Mouse (Mus musculus) neural tube, embryonic 15.5 days (tissue): ENCODE measurements around the gene Tspan32. TPM values are rescaled to one million over a fixed set of nuclear protein-coding genes. Genes with fewer than 3 reads are reported as not detected.

Experiments used
- ATAC-seq: fragments of 200-750 bp; cut with Nextera tagmentation; 2 replicates; pipeline ENCODE4 v1.8.0; 2017; ENCODE audit warnings: mild to moderate bottlenecking, moderate TSS enrichment, moderate library complexity; ENCODE audit not compliant: low FRiP score
- H3K27ac ChIP-seq: fragments of 300-500 bp; sonication (generic); replicated peaks from 2 replicates; pipeline ENCODE4 v1.5.1; 2015; ENCODE audit warnings: mild to moderate bottlenecking, inconsistent platforms
- H3K27me3 ChIP-seq: fragments of 300-500 bp; sonication (generic); replicated peaks from 2 replicates; pipeline ENCODE4 v1.6.1; 2015; ENCODE audit warnings: inconsistent platforms
- H3K36me3 ChIP-seq: fragments of 300-500 bp; sonication (generic); 2 replicates; pipeline ENCODE4 v1.6.1; 2015; ENCODE audit warnings: inconsistent platforms
- H3K4me1 ChIP-seq: fragments of 300-500 bp; sonication (generic); 2 replicates; pipeline ENCODE4 v1.6.1; 2015; ENCODE audit warnings: inconsistent platforms
- H3K4me2 ChIP-seq: fragments of 300-500 bp; sonication (generic); 2 replicates; pipeline ENCODE4 v1.6.1; 2015; ENCODE audit warnings: inconsistent platforms, mild to moderate bottlenecking, moderate library complexity
- H3K4me3 ChIP-seq: fragments of 300-500 bp; sonication (generic); replicated peaks from 2 replicates; pipeline ENCODE4 v1.5.1; 2015; ENCODE audit warnings: mild to moderate bottlenecking, inconsistent platforms
- H3K9ac ChIP-seq: fragments of 300-500 bp; sonication (generic); replicated peaks from 2 replicates; pipeline ENCODE4 v1.6.1; 2015; ENCODE audit warnings: mild to moderate bottlenecking, inconsistent platforms
- H3K9me3 ChIP-seq: fragments of 300-500 bp; sonication (generic); replicated peaks from 2 replicates; pipeline ENCODE4 v1.6.1; 2016; ENCODE audit warnings: inconsistent platforms
- WGBS: fragments of 180-500 bp; shearing (Covaris S2); methylation state at CpG from one replicate; pipeline ENCODE4 v1.1.7; 2015; ENCODE audit warnings: mixed read lengths; 5-methylcytosine and 5-hydroxymethylcytosine counted together
- polyA plus RNA-seq: library from polyadenylated mRNA; unstranded; fragments of >200 nt; fragmentation: Nextera tagmentation; extraction: Ambion mirVana; gene quantifications from 2 replicates; pipeline ENCODE4 v1.2.1, GENCODE M21; 2015

Tspan32 gene
- polyA plus RNA-seq, 1 experiment from 2014 or later, result 0.51 TPM

GRCm38 (mm10) chr7:143020764-143021163 is 15.9 kb downstream of the Tspan32 start:
- ATAC-seq, result no peak
- 84% methylated on average over 3 of the region's 3 CpGs for WGBS
- Histone ChIP-seq H3K4me3 (no peak overlapping the region), H3K9ac (no peak overlapping the region), H3K27ac (no peak overlapping the region), H3K4me2 (no peak overlapping the region), H3K36me3 (peaks cover 11% of the 10 kb centered on the region), H3K27me3 (no peaks in the 10 kb centered on the region), H3K9me3 (no peaks in the 10 kb centered on the region), H3K4me1 (peaks cover 11% of the 10 kb centered on the region)

GRCm38 (mm10) chr7:143021356-143022164 is 16.7 kb downstream of the Tspan32 start:
- ATAC-seq, result no peak
- peaks cover 13% of the 10 kb centered on the region for H3K36me3 ChIP-seq

GRCm38 (mm10) chr7:143023499-143023898 is 18.7 kb downstream of the Tspan32 start:
- no peaks in the 10 kb centered on the region for H3K9me3 ChIP-seq
- no peak for ATAC-seq
- no peak overlapping the region for H3K4me2 ChIP-seq
- H3K27me3 ChIP-seq, result no peaks in the 10 kb centered on the region
- H3K4me3 ChIP-seq, result no peak overlapping the region
- H3K9ac ChIP-seq, result no peak overlapping the region
- H3K4me1 ChIP-seq, result no peaks in the 10 kb centered on the region; the same call in 1 of the 2 replicates
- H3K36me3 ChIP-seq, result peaks cover 18% of the 10 kb centered on the region
- WGBS, result 93% methylated on average over 2 of the region's 2 CpGs
- no peak overlapping the region for H3K27ac ChIP-seq

More at GRCm38 (mm10) chr7:143021356-143022164, 16.7 kb downstream of the Tspan32 start:
- Histone ChIP-seq H3K4me3 (no peak overlapping the region), H3K27me3 (no peaks in the 10 kb centered on the region), H3K9ac (no peak overlapping the region), H3K27ac (no peak overlapping the region), H3K9me3 (no peaks in the 10 kb centered on the region), H3K4me2 (no peak overlapping the region), H3K4me1 (peaks cover 4% of the 10 kb centered on the region; the same call in 1 of the 2 replicates)
- WGBS, result 72% methylated on average over 5 of the region's 5 CpGs

- H3K4me2 ChIP-seq, result no peak overlapping the region
- H3K27ac ChIP-seq, result no peak overlapping the region
- no peak overlapping the region for H3K9ac ChIP-seq
- ATAC-seq, result no peak
- H3K36me3 ChIP-seq, result peaks cover 18% of the 10 kb centered on the region
- no peak overlapping the region for H3K4me3 ChIP-seq
- no peaks in the 10 kb centered on the region for H3K9me3 ChIP-seq
- no peaks in the 10 kb centered on the region for H3K27me3 ChIP-seq
- WGBS, result 97% methylated on average over 1 of the region's 1 CpGs
- no peaks in the 10 kb centered on the region; the same call in 1 of the 2 replicates for H3K4me1 ChIP-seq
Measured at GRCm38 (mm10) chr7:143024293-143024692, 19.4 kb downstream of the Tspan32 start.

GRCm38 (mm10) chr7:143025496-143025895 is 20.6 kb downstream of the Tspan32 start:
- no peaks in the 10 kb centered on the region for H3K27me3 ChIP-seq
- 91% methylated on average over 3 of the region's 3 CpGs for WGBS
- no peak overlapping the region for H3K9ac ChIP-seq
- no peaks in the 10 kb centered on the region; the same call in 1 of the 2 replicates for H3K4me1 ChIP-seq
- H3K4me3 ChIP-seq, result no peak overlapping the region
- no peak overlapping the region for H3K27ac ChIP-seq
- ATAC-seq, result no peak
- no peaks in the 10 kb centered on the region for H3K9me3 ChIP-seq
- H3K36me3 ChIP-seq, result peaks cover 21% of the 10 kb centered on the region
- H3K4me2 ChIP-seq, result no peak overlapping the region

GRCm38 (mm10) chr7:143027196-143027595 is 22.4 kb downstream of the Tspan32 start:
- 91% methylated on average over 4 of the region's 4 CpGs for WGBS

GRCm38 (mm10) chr7:143031816-143032215 is 27.0 kb downstream of the Tspan32 start:
- 76% methylated on average over 1 of the region's 1 CpGs for WGBS
- no peak overlapping the region for H3K4me2 ChIP-seq
- no peaks in the 10 kb centered on the region for H3K9me3 ChIP-seq

More at GRCm38 (mm10) chr7:143027196-143027595, 22.4 kb downstream of the Tspan32 start:
- ATAC-seq, result no peak
- Histone ChIP-seq H3K4me3 (no peak overlapping the region), H3K9me3 (no peaks in the 10 kb centered on the region), H3K4me1 (no peaks in the 10 kb centered on the region), H3K36me3 (peaks cover 36% of the 10 kb centered on the region), H3K9ac (no peak overlapping the region), H3K4me2 (no peak overlapping the region), H3K27me3 (no peaks in the 10 kb centered on the region), H3K27ac (no peak overlapping the region)

GRCm38 (mm10) chr7:143033581-143033980 is 28.7 kb downstream of the Tspan32 start:
- Histone ChIP-seq H3K4me2 (no peak overlapping the region), H3K27me3 (no peaks in the 10 kb centered on the region), H3K36me3 (peaks cover 46% of the 10 kb centered on the region), H3K4me1 (no peaks in the 10 kb centered on the region), H3K4me3 (no peak overlapping the region), H3K9ac (no peak overlapping the region), H3K27ac (no peak overlapping the region), H3K9me3 (no peaks in the 10 kb centered on the region)
- ATAC-seq, result no peak
- WGBS, result 90% methylated on average over 4 of the region's 4 CpGs

More at GRCm38 (mm10) chr7:143031816-143032215, 27.0 kb downstream of the Tspan32 start:
- Histone ChIP-seq H3K36me3 (peaks cover 45% of the 10 kb centered on the region), H3K9ac (no peak overlapping the region), H3K4me3 (no peak overlapping the region), H3K27ac (no peak overlapping the region), H3K4me1 (no peaks in the 10 kb centered on the region), H3K27me3 (no peaks in the 10 kb centered on the region)
- ATAC-seq, result no peak

- peaks cover 46% of the 10 kb centered on the region for H3K36me3 ChIP-seq
- H3K9me3 ChIP-seq, result no peaks in the 10 kb centered on the region
- H3K27me3 ChIP-seq, result no peaks in the 10 kb centered on the region
- 87% methylated on average over 2 of the region's 2 CpGs for WGBS
- no peak overlapping the region for H3K4me3 ChIP-seq
- ATAC-seq, result no peak
- H3K9ac ChIP-seq, result no peak overlapping the region
- H3K27ac ChIP-seq, result no peak overlapping the region
- H3K4me2 ChIP-seq, result no peak overlapping the region
- H3K4me1 ChIP-seq, result no peaks in the 10 kb centered on the region
Measured at GRCm38 (mm10) chr7:143034112-143034511, 29.3 kb downstream of the Tspan32 start.

GRCm38 (mm10) chr7:143034519-143035450 is 29.9 kb downstream of the Tspan32 start:
- H3K27me3 ChIP-seq, result no peaks in the 10 kb centered on the region
- H3K9ac ChIP-seq, result no peak overlapping the region
- no peaks in the 10 kb centered on the region for H3K9me3 ChIP-seq
- H3K36me3 ChIP-seq, result peaks cover 48% of the 10 kb centered on the region
- no peak overlapping the region for H3K27ac ChIP-seq
- WGBS, result 95% methylated on average over 8 of the region's 8 CpGs
- no peak overlapping the region for H3K4me2 ChIP-seq
- no peaks in the 10 kb centered on the region for H3K4me1 ChIP-seq
- no peak overlapping the region for H3K4me3 ChIP-seq
- no peak for ATAC-seq

- WGBS, result 81% methylated on average over 3 of the region's 3 CpGs
- no peaks in the 10 kb centered on the region for H3K4me1 ChIP-seq
- no peak overlapping the region for H3K27ac ChIP-seq
- ATAC-seq, result no peak
- no peak overlapping the region for H3K9ac ChIP-seq
- no peaks in the 10 kb centered on the region for H3K9me3 ChIP-seq
- H3K27me3 ChIP-seq, result no peaks in the 10 kb centered on the region
- H3K4me2 ChIP-seq, result no peak overlapping the region
- peaks cover 35% of the 10 kb centered on the region for H3K36me3 ChIP-seq
- H3K4me3 ChIP-seq, result no peak overlapping the region
Measured at GRCm38 (mm10) chr7:143036787-143037186, 31.9 kb downstream of the Tspan32 start.
